Mouse (Mus musculus): Measurements from ENCODE around the gene Mnat1. TPM values are rescaled to one million over a fixed set of nuclear protein-coding genes. Genes with fewer than 3 reads are reported as not detected.

The Mnat1 gene
- total RNA-seq, 4 experiments from 2014 or later = 13.1 to 20.9 (median 20.1) TPM

DNA sequence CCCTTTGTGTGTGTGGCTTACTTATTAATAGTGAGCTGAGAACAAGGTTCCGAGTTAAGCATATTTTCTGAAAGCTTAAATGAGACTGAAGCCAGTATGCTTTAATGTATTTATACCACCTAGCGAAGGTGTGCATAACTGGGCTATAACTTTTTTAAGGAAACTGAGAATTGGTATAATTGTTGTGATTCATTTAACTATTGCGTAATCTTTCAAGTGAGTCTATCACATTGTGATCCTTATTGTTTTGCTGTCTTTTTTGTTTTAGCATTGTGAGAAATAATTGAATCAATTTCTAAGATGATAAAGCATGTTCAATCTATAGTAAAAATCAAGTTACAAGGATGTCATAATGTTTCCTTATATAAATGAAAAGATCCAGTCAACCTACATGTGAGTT lies 104.9 kb downstream of the Mnat1 start:
- DNase-seq (ENCODE audit: low spot score in 2 of 2) = no peak

DNA sequence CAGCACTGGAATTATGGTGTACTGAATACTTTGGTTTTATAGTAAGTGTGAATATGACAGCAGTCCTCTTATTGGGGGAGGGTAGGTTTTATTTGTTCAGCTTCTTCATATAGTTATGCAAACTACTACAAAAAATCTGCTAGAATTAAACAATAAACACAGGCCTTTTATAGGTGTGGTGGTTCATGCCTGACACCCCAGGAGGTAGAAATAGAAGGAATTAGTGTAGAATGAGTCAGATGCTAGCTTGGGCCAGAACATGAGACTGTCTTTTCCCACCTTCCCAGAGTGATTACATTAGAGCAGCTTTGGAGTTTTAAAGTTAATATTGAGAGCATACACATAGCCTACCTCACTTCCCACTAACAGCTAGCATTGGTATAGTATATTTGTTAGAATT lies 106.7 kb downstream of the Mnat1 start:
- no peak for DNase-seq (ENCODE audit: low spot score in 2 of 2)

DNA sequence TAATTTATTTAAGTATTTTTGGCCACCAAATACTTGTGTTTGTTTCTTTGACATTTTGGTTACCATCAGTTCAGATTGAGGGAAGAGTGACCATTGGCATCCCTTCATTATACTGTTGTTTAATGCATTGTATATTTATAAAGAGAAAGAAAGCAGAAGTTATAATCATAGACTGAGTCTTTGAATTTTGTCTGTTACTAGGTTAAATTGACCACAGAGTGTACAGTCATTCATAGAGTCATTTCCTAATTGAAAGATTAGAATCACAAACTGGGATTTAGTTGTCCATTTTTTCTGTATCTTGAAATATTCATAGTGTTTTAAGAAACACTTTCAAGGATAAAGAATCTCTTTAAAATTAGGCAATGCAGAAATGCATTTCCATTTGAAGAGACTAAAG lies 108.0 kb downstream of the Mnat1 start:
- DNase-seq (ENCODE audit: low spot score in 2 of 2) = no peak

DNA sequence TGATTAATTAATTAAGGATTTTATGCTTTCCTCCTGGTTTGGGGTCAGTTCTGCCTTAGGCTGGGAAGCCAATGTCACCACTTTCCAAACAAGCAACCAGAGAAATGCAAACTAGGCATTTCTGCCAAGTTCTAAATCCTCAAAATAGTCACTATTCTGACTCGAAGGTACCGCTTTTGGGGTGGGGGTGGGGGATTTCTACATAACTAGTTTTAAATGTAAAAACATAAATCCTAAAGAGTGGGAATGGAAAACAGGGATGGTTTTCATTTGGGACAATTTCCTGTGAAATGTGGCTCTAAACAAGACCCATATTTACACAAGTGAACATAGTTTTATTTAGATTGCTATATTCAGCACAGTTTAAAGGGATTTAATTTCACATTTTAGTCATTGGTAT lies 109.1 kb downstream of the Mnat1 start:
- no peak for DNase-seq (ENCODE audit: low spot score in 2 of 2)

GRCm38 (mm10) chr12:73241960-73242359 lies 118.4 kb downstream of the Mnat1 start:
- peak; percentile 20 to 52 for DNase-seq (ENCODE audit: low spot score in 2 of 2)

DNA sequence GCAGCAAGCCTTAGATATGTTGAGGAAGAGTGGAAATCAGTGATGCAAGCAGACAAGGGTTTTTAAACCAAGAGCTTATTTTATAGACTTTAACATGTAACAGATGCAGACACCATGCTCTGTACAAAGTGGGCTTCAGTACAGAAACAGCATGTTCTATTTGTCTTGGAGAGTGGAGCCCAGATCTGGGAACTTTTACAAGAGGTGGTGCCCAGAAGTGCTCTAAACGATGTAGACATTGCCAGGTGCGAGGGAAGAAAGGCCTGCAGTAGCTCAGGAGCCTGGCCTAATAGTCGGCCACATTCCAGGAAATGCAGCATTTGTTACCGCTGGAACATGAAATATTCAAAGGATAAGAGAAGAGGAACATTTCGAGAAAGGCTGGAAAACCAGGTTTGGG lies 122.2 kb downstream of the Mnat1 start:
- DNase-seq (ENCODE audit: low spot score in 2 of 2) = no peak

GRCm38 (mm10) chr12:73255006-73255405 lies 131.5 kb downstream of the Mnat1 start:
- no peak for DNase-seq (ENCODE audit: low spot score in 2 of 2)

GRCm38 (mm10) chr12:73259269-73259668 lies 135.8 kb downstream of the Mnat1 start:
- DNase-seq (ENCODE audit: low spot score in 2 of 2) = no peak

GRCm38 (mm10) chr12:73260339-73260738 lies 136.8 kb downstream of the Mnat1 start:
- no peak for DNase-seq (ENCODE audit: low spot score in 2 of 2)

GRCm38 (mm10) chr12:73265381-73265978 lies 142.0 kb downstream of the Mnat1 start:
- no peak for DNase-seq (ENCODE audit: low spot score in 2 of 2)

GRCm38 (mm10) chr12:73266597-73266996 lies 143.1 kb downstream of the Mnat1 start:
- DNase-seq (ENCODE audit: low spot score in 2 of 2) = no peak

DNA sequence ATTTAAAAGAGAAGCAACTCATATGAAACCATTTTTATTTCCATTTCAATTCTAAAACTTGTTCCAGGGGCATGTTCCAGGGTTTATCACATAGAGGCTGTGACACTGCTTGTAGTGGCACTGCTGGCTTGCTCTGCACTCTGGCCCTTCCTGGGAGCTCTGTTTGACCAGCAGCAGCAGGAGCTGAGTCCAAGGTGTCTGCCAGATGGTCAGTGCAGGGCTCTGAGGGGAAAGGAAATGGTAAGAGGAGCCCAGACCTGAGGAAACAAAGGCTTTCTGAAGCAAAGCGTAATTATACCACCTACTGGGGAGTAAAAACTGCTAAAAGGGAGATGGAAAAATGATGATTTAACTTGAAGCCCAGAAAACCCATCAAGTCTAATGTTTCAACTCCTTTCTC lies 145.0 kb downstream of the Mnat1 start:
- DNase-seq (ENCODE audit: low spot score in 2 of 2) = no peak

DNA sequence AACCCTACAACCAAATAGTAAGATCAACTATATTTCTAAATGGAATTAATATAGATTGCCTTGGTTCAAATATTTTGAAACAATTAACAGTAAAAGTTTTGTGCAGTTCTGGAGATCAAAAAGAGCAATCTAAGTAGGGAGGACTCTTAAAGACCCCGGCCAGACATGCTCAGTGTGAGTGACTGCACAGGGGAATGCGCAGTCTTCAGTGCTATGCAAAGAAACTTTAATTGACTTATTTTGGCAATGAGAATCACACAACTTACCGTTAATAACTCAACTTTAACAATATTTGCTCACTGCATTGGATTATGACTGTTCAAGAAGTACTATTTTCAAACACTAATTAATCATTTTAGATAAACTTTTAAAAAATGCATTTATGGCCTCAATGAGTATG lies 146.0 kb downstream of the Mnat1 start:
- no peak for DNase-seq (ENCODE audit: low spot score in 2 of 2)

- no peak for DNase-seq (ENCODE audit: low spot score in 2 of 2)
These were observed 146.4 kb downstream of the Mnat1 start for GRCm38 (mm10) chr12:73269933-73270332.

DNA sequence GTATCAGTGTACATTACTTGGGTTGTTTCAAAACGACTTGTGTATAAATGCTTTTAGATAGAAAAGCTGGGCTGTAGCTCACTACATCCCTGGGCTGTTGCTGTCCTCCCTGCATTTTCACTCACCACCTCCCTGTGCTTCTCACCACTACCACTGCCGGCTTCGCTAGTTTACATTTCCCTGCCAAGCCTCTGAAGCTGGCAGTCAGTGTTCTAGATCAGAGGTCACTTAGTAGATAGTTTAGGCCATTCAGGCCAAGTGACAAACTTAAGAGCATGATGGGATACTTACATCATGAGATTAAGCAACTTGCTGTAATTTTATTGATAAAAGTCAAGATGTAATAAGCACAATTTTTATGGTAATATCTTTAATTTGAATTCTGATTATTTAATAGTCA lies 151.4 kb downstream of the Mnat1 start:
- DNase-seq (ENCODE audit: low spot score in 2 of 2) = no peak

DNA sequence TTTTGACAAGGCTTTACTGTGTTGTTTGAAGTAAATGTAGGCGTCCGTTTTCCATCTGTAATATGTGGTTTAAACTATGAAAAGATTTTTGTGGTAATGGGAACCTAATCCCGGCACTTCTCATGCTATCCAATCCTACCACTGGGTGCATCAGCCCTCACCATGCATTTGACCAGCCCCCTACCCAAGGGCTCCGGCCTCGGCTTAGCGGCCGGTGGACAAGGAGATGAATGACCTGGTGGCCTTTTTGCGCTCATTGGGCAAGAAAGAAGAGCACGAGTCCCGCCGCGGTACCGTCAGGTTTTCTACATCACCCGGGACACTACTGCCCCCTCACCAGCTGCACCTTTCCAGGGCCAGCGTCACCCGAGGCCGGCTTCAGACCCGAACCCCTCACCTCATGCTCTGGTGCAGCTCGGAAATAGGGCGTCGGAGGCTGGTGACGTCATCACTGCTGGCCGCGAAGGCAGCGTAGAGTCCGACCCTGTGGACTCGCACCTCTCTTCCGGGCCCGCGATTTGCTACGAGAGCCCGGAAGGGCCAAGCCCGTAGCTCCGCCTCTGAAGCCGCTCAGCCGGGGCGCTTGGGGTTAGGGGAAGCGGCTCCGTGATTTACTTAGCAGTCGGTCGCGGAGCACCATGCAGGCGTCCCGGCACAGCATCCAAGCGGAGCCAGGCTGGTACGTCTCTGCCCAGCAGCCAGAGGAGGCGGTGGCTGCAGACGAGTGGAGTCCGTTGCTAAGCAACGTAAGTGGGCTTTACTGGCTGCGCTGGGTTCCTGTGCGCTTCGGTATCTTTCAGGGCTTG lies 163.0 kb downstream of the Mnat1 start, which contains the start of the genes Trmt5 and Slc38a6:
Gene Trmt5, minus strand, starts transcription at position 424 of the 806 bp plus-strand sequence.
Gene Slc38a6, plus strand, starts transcription at position 493 of the 806 bp plus-strand sequence.
- peak; percentile 83 to 88 for DNase-seq (ENCODE audit: low spot score in 2 of 2)

DNA sequence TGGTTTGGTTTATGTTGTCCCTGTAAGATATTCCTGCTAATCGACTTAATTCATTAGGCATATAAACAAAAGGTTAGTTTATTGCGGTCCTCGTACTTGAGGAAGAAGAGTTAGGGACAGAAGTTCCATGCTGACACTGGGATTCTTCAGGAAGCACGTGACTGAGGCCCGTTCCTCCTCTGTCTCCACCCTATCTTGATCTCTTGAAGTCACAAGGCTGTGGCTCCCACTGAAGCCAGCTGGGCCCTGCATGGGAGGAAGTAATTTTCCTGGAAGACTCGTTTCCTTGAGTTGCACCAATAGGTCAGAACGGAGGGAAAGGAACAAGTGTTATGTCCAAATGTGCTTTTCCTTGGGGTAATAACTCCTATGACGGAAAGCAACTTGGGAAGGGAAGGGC lies 164.1 kb downstream of the Mnat1 start:
- no peak for DNase-seq (ENCODE audit: low spot score in 2 of 2)

GRCm38 (mm10) chr12:73288626-73289025 lies 165.1 kb downstream of the Mnat1 start:
- no peak for DNase-seq (ENCODE audit: low spot score in 2 of 2)

DNA sequence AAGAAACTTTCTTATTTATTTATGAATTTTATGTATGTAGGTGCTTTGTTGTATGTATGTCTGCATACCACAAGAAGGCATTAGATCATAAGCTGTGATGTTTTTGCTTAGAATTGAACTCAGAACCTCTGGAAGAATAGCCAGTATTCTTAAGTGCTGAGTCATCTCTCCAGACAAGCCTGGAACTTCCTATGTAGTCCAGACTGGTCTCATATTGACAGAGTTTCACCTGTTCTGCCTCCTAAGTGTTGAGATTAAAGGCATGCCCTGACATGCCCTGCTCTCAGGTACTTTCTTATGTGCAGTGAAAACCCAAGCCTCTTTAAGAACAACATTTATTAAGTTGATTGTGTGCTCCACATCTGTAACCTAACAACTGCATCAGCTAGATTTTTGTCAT lies 171.4 kb downstream of the Mnat1 start:
- no peak for DNase-seq (ENCODE audit: low spot score in 2 of 2)

DNA sequence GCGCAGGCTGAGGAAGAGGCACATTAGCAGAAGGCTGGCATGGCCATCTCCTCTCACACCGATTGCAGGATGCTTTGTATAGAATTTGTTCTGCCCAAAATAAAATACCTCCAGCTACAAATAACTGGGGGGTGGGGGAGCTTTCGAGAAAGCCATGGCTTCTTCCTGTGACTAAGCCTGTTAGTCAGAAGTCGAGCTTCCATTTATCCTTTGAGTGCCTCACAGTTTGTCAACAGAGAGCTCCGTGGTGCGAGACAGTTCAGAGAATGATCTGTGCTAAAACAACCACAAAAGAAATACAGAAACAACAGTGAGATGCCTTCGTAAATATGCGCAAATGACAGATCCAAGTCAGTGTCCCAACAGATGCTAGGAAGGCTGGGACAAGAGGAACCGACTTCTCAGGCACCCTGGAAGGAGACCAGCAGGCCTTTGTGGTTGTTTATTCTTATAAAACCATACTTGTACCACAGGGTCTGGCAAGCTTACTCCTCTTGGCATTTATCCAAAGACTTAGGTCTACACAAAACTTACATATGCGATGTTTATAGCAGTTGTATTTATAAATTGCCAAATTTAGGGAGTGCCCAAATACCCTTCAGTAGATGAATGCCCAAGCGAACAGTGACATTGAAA lies 172.1 kb downstream of the Mnat1 start:
- DNase-seq (ENCODE audit: low spot score in 2 of 2) = no peak

GRCm38 (mm10) chr12:73298621-73299020 lies 175.1 kb downstream of the Mnat1 start:
- no peak for DNase-seq (ENCODE audit: low spot score in 2 of 2)

DNA sequence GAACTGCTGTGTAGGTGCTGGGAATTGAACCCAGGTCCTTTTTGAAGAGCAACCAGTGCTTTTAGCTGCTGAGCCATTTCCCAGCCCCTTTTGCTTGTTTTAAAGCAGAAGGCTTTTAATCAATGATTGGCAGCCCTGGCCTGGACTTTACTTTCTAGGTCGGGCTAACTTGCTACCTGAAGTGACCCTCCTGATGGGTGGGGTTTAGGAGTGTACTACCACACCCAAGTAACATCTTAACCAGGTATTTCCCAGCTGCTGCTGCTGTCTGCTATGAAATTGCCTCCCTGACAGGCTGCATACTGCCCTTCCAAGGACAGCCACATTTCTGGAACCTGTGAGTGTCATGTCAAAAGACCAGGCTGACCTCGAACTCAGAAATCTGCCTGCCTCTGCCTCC lies 177.0 kb downstream of the Mnat1 start:
- DNase-seq (ENCODE audit: low spot score in 2 of 2) = no peak

All from gastrocnemius, adult 8-10 months (tissue).